In the genomic region with DNA sequence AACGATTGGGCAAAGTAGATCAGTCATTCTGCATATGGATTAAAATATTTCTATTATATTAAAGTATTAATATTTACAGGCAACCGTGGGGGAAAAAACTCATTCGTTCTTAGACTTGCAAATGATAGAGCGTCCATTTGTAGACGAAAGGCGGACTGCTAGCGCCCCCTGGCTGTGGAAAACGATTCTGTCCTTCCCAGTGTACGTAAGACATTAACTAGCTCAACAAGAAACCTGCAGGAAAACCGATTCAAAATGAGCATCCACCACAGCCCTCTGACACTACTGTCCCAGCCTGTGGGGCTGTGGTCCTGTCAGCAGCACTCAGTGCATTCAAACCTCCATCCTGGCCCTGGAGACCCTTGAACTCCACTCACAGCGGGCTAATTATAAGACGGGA, we compare ENCODE assay signal across 9 mouse cellular contexts. TPM values are rescaled to one million over a fixed set of nuclear protein-coding genes. Genes with fewer than 3 reads are reported as not detected.
A peak's percentile ranks its signal among the peaks of the same experiment; 100 is the strongest.
DNase-seq lines count a peak whose midpoint lies in the region; ATAC-seq and TF ChIP-seq lines count a peak whose summit lies in the region.
"Had no signal": no experiment of that assay in that cellular context is flagged by ENCODE, and none has a peak within 500 bp of the region (broad histone marks: within the 10 kb centered on the region; RNA-seq: fewer than 3 reads in every experiment).

No protein-coding gene starts in this region.

- 0 out of 2 replicates have a peak overlapping the region, but pooled peaks have one; percentile 23 for H3K9ac ChIP-seq in forebrain, embryonic 16.5 days (replicated peaks; ENCODE audit: low read depth, low read length)
- 0 out of 2 replicates have a peak overlapping the region, but pooled peaks have one; percentile 51 for H3K9ac ChIP-seq in hindbrain, embryonic 13.5 days
- H3K9ac ChIP-seq in midbrain, embryonic 14.5 days (replicated peaks; ENCODE audit: low read length): no peak overlapping the region
- H3K9ac ChIP-seq: liver, embryonic 13.5 days had no signal

- intact Hi-C loops in left cerebral cortex, adult 2 months (cut with DNase I): loop anchor here (2.0 to 10.0 kb wide), 8 partner anchors 89 to 815 kb away; no protein-coding TSS in a partner anchor

- peak; percentile 96 for TF ChIP-seq CTCF in left cerebral cortex, adult 2 months (IDR thresholded peaks at IDR 0.05)

- no peaks in the 10 kb centered on the region; the same call in 1 of the 2 replicates for H3K27me3 ChIP-seq in forebrain, embryonic 16.5 days (replicated peaks; ENCODE audit: control insufficient read depth, insufficient read depth, low read length)
- no peaks in the 10 kb centered on the region for H3K27me3 ChIP-seq in hindbrain, embryonic 13.5 days
- no peaks in the 10 kb centered on the region for H3K27me3 ChIP-seq in midbrain, embryonic 14.5 days (ENCODE audit: control insufficient read depth, insufficient read depth, low read length)
- H3K27me3 ChIP-seq: liver, embryonic 13.5 days had no signal

- peaks cover 3% of the 10 kb centered on the region; the same call in 1 of the 2 replicates for H3K9me3 ChIP-seq in forebrain, embryonic 16.5 days (ENCODE audit: control insufficient read depth, low read length)
- 0 out of 2 replicates have a peak, but pooled peaks cover 3% of the 10 kb centered on the region for H3K9me3 ChIP-seq in hindbrain, embryonic 13.5 days
- no peaks in the 10 kb centered on the region for H3K9me3 ChIP-seq in midbrain, embryonic 14.5 days (ENCODE audit: control insufficient read depth, low read length)
- H3K9me3 ChIP-seq: liver, embryonic 13.5 days had no signal

- no peaks in the 10 kb centered on the region for H3K36me3 ChIP-seq in forebrain, embryonic 16.5 days (ENCODE audit: control insufficient read depth, insufficient read depth)
- no peaks in the 10 kb centered on the region for H3K36me3 ChIP-seq in hindbrain, embryonic 13.5 days
- H3K36me3 ChIP-seq in midbrain, embryonic 14.5 days (ENCODE audit: control insufficient read depth, insufficient read depth, low read length): no peaks in the 10 kb centered on the region
- H3K36me3 ChIP-seq: liver, embryonic 13.5 days had no signal

- ATAC-seq in forebrain, embryonic 16.5 days: peak; percentile 70
- no peak for ATAC-seq in hindbrain, embryonic 13.5 days (ENCODE audit: low FRiP score)
- ATAC-seq in midbrain, embryonic 14.5 days (ENCODE audit: low FRiP score, low TSS enrichment): peak; percentile 46; the same call in 1 of the 2 replicates
- no peak for ATAC-seq in activated CD4-positive, CD25-positive, alpha-beta regulatory T cell, adult 4 months

- WGBS in forebrain, embryonic 16.5 days: 11% methylated on average over 12 of the region's 12 CpGs
- WGBS in hindbrain, embryonic 13.5 days: 16% methylated on average over 12 of the region's 12 CpGs
- 17% methylated on average over 12 of the region's 12 CpGs for WGBS in midbrain, embryonic 14.5 days

- DNase-seq in MN1 (ENCODE audit: low spot score): peak; percentile 83
- DNase-seq in c-Kit-positive CD71-positive TER-119-positive erythroid progenitor cells, embryonic 14.5 days (ENCODE audit: low spot score): peak; percentile 49
- DNase-seq in left cerebral cortex, adult 2 months (ENCODE audit: extremely low spot score in 1 of 2, low spot score in 2 of 2): peak; percentile 85 to 91
- DNase-seq in midbrain, embryonic 14.5 days: peak; percentile 97
- peak; percentile 47 to 82 for DNase-seq in spleen, adult 18-20 months
- DNase-seq: liver, embryonic 13.5 days had no signal

- no peak overlapping the region for H3K4me2 ChIP-seq in forebrain, embryonic 16.5 days (ENCODE audit: low read length)
- peak overlapping the region; percentile 32; the same call in 1 of the 2 replicates for H3K4me2 ChIP-seq in hindbrain, embryonic 13.5 days
- no peak overlapping the region for H3K4me2 ChIP-seq in midbrain, embryonic 14.5 days (ENCODE audit: low read length)
- H3K4me2 ChIP-seq: liver, embryonic 13.5 days had no signal

- no peak overlapping the region for H3K4me3 ChIP-seq in forebrain, embryonic 16.5 days (replicated peaks; ENCODE audit: low read length)
- no peak overlapping the region for H3K4me3 ChIP-seq in hindbrain, embryonic 13.5 days
- no peak overlapping the region for H3K4me3 ChIP-seq in left cerebral cortex, adult 2 months
- no peak overlapping the region for H3K4me3 ChIP-seq in midbrain, embryonic 14.5 days (replicated peaks; ENCODE audit: low read depth, low read length)
- H3K4me3 ChIP-seq: liver, embryonic 13.5 days had no signal

- H3K4me1 ChIP-seq in forebrain, embryonic 16.5 days (replicated peaks; ENCODE audit: control insufficient read depth, insufficient read depth, low read length): 0 out of 2 replicates have a peak, but pooled peaks cover 5% of the 10 kb centered on the region
- no peaks in the 10 kb centered on the region; the same call in 1 of the 2 replicates for H3K4me1 ChIP-seq in hindbrain, embryonic 13.5 days (replicated peaks)
- H3K4me1 ChIP-seq in midbrain, embryonic 14.5 days (ENCODE audit: control insufficient read depth, insufficient read depth, low read length): 0 out of 2 replicates have a peak, but pooled peaks cover 2% of the 10 kb centered on the region
- H3K4me1 ChIP-seq: liver, embryonic 13.5 days had no signal

- H3K27ac ChIP-seq in forebrain, embryonic 16.5 days (ENCODE audit: low read length): no peak overlapping the region
- H3K27ac ChIP-seq in hindbrain, embryonic 13.5 days: no peak overlapping the region
- H3K27ac ChIP-seq in left cerebral cortex, adult 2 months: no peak overlapping the region
- H3K27ac ChIP-seq in midbrain, embryonic 14.5 days (replicated peaks; ENCODE audit: low read depth, low read length): no peak overlapping the region
- H3K27ac ChIP-seq: liver, embryonic 13.5 days had no signal

RNA-seq across cellular contexts. Expression of gene Gfra1, which starts 13.7 kb away (rescaled TPM):
- polyA plus RNA-seq in forebrain, embryonic 16.5 days (2015; fragmentation: Nextera tagmentation; extraction: Ambion mirVana): 12.5 and 17.3 TPM in 2 replicates
- polyA plus RNA-seq in hindbrain, embryonic 13.5 days (2015; fragmentation: Nextera tagmentation; extraction: Ambion mirVana): 65.7 and 67.6 TPM in 2 replicates
- 10 to 100 TPM; 26.7 to 34.1 TPM for total RNA-seq in left cerebral cortex, adult 2 months (2021)
- polyA plus RNA-seq in midbrain, embryonic 14.5 days (2014; fragmentation: Nextera tagmentation; extraction: Ambion mirVana): 34.7 and 40.5 TPM in 2 replicates
- under 1 TPM; 0.22 to 0.44 TPM for polyA plus RNA-seq in activated CD4-positive, CD25-positive, alpha-beta regulatory T cell, adult 4 months (2017; shearing (Covaris generic))

RNA-seq across cellular contexts. Expression of gene Ccdc172, which starts 42.4 kb away (rescaled TPM):
- polyA plus RNA-seq in forebrain, embryonic 16.5 days (2015; fragmentation: Nextera tagmentation; extraction: Ambion mirVana): not detected in 2 replicates
- not detected in 2 replicates for polyA plus RNA-seq in hindbrain, embryonic 13.5 days (2015; fragmentation: Nextera tagmentation; extraction: Ambion mirVana)
- total RNA-seq in left cerebral cortex, adult 2 months (2021): not detected
- not detected in 2 replicates for polyA plus RNA-seq in midbrain, embryonic 14.5 days (2014; fragmentation: Nextera tagmentation; extraction: Ambion mirVana)
- polyA plus RNA-seq in activated CD4-positive, CD25-positive, alpha-beta regulatory T cell, adult 4 months (2017; shearing (Covaris generic)): not detected
- polyA plus RNA-seq: liver, embryonic 13.5 days had no signal

Comparison
In these comparisons a context has a peak if more than half of its experiments do, and no peak if none do; other contexts are left out.
1. ATAC-seq: peak in forebrain, embryonic 16.5 days (single experiment) and midbrain, embryonic 14.5 days (single experiment); none in hindbrain, embryonic 13.5 days (single experiment) and activated CD4-positive, CD25-positive, alpha-beta regulatory T cell, adult 4 months (single experiment).
2. Peak in every context shown above with its lines, with median percentiles within 50 percentile points of each other: DNase-seq.